Mouse (Mus musculus): Measurements from ENCODE around the gene Fam53b. TPM values are rescaled to one million over a fixed set of nuclear protein-coding genes. Genes with fewer than 3 reads are reported as not detected.

Fam53b gene
- total and polyA plus RNA-seq, 3 experiments = 15.6 to 30.9 (median 22.1) TPM

- Histone ChIP-seq H3K79me2 (replicated peaks; ENCODE audit: control insufficient read depth, extremely low read depth, insufficient read depth, poor library complexity, severe bottlenecking) (peaks cover 11% of the 10 kb centered on the region; the same call in 1 of the 2 replicates), H3K4me3 (replicated peaks in 1 of 3; ENCODE audit: low read depth in 2 of 3, low read length in 2 of 3, poor library complexity in 1 of 3) (no peak overlapping the region), H3K9ac (ENCODE audit: insufficient read depth, low read depth) (no peak overlapping the region), H3K27ac (ENCODE audit: insufficient read depth, low read depth) (no peak overlapping the region), H3K36me3 (replicated peaks in 1 of 2; ENCODE audit: control insufficient read depth in 1 of 2, insufficient read depth in 1 of 2, low read length in 1 of 2) (peaks cover 60 to 93% of the 10 kb centered on the region in 2 experiments), H3K27me3 (replicated peaks) (no peaks in the 10 kb centered on the region), H3K4me1 (ENCODE audit: control insufficient read depth in 1 of 2, insufficient read depth in 2 of 2) (peaks cover 4 to 51% of the 10 kb centered on the region in 2 experiments), H3K9me3 (replicated peaks; ENCODE audit: low read length) (no peaks in the 10 kb centered on the region), H3K4me2 (ENCODE audit: insufficient read depth, low read depth, poor library complexity, severe bottlenecking) (no peak overlapping the region)
- no peak for DNase-seq (ENCODE audit: extremely low read depth)
- in situ Hi-C loops (cut with MboI; ENCODE audit: low pct_ligation_motif_present, low pct_unique_long_range_greater_than_20kb, low sequenced_read_pairs) = no loop called here
- TF ChIP-seq CTCF (conservative IDR thresholded peaks at IDR 0.05 in 1 of 2, IDR thresholded peaks at IDR 0.05 in 1 of 2; ENCODE audit: low read depth in 2 of 2, low read length in 2 of 2) (no peak), MAFK (IDR thresholded peaks at IDR 0.05; ENCODE audit: insufficient replicate concordance, low read length) (no peak)
- dilution Hi-C loops (cut with MboI; ENCODE audit: extremely low pct_ligation_motif_present, extremely low pct_unique_long_range_greater_than_20kb, low sequenced_read_pairs) = no loop called here
Measured at GRCm38 (mm10) chr7:132777728-132778453, 35.8 kb downstream of the Fam53b start.

- peaks cover 62 to 97% of the 10 kb centered on the region in 2 experiments for H3K36me3 ChIP-seq (replicated peaks in 1 of 2; ENCODE audit: control insufficient read depth in 1 of 2, insufficient read depth in 1 of 2, low read length in 1 of 2)
- H3K9me3 ChIP-seq (replicated peaks; ENCODE audit: low read length) = no peaks in the 10 kb centered on the region
- no peak overlapping the region for H3K27ac ChIP-seq (ENCODE audit: insufficient read depth, low read depth)
- H3K9ac ChIP-seq (ENCODE audit: insufficient read depth, low read depth) = no peak overlapping the region
- no peak for TF ChIP-seq JUN (IDR thresholded peaks at IDR 0.05; ENCODE audit: insufficient read depth, low read depth, low read length)
- TF ChIP-seq POLR2AphosphoS2 (IDR thresholded peaks at IDR 0.05; ENCODE audit: low read depth, low read length) = no peak
- no peak for TF ChIP-seq SMC3 (IDR thresholded peaks at IDR 0.05; ENCODE audit: low read depth, low read length)
- no peak for TF ChIP-seq GABPA (IDR thresholded peaks at IDR 0.05; ENCODE audit: insufficient replicate concordance, low read depth, low read length)
- TF ChIP-seq ETS1 (conservative IDR thresholded peaks at IDR 0.05; ENCODE audit: low read depth, low read length) = no peak
- no peak for TF ChIP-seq MAFK (IDR thresholded peaks at IDR 0.05; ENCODE audit: insufficient replicate concordance, low read length)
- TF ChIP-seq HCFC1 (IDR thresholded peaks at IDR 0.05; ENCODE audit: low read depth, low read length) = no peak
- no peak for TF ChIP-seq EP300 (IDR thresholded peaks at IDR 0.05; ENCODE audit: low read length)
- no peak for TF ChIP-seq USF1 (IDR thresholded peaks at IDR 0.05; ENCODE audit: low read depth, low read length)
- no peak for TF ChIP-seq CHD2 (IDR thresholded peaks at IDR 0.05; ENCODE audit: low read length)
- no peak for TF ChIP-seq IRF4 (IDR thresholded peaks at IDR 0.05; ENCODE audit: low read depth, low read length)
- no peak for TF ChIP-seq ZKSCAN1 (IDR thresholded peaks at IDR 0.05; ENCODE audit: borderline replicate concordance, low read depth, low read length)
- TF ChIP-seq ZMIZ1 (IDR thresholded peaks at IDR 0.05; ENCODE audit: low read depth, low read length) = no peak
- TF ChIP-seq PAX5 (IDR thresholded peaks at IDR 0.05; ENCODE audit: low read length) = no peak
- in situ Hi-C loops (cut with MboI; ENCODE audit: low pct_ligation_motif_present, low pct_unique_long_range_greater_than_20kb, low sequenced_read_pairs) = no loop called here
- H3K4me2 ChIP-seq (ENCODE audit: insufficient read depth, low read depth, poor library complexity, severe bottlenecking) = no peak overlapping the region
- DNase-seq (ENCODE audit: extremely low read depth) = no peak
- H3K27me3 ChIP-seq (replicated peaks) = no peaks in the 10 kb centered on the region
- dilution Hi-C loops (cut with MboI; ENCODE audit: extremely low pct_ligation_motif_present, extremely low pct_unique_long_range_greater_than_20kb, low sequenced_read_pairs) = no loop called here
- peaks cover 8% of the 10 kb centered on the region; the same call in 1 of the 2 replicates for H3K79me2 ChIP-seq (replicated peaks; ENCODE audit: control insufficient read depth, extremely low read depth, insufficient read depth, poor library complexity, severe bottlenecking)
- no peak overlapping the region for H3K4me3 ChIP-seq (replicated peaks in 1 of 3; ENCODE audit: low read depth in 2 of 3, low read length in 2 of 3, poor library complexity in 1 of 3)
- H3K4me1 ChIP-seq (ENCODE audit: control insufficient read depth in 1 of 2, insufficient read depth in 2 of 2) = peaks cover 6 to 55% of the 10 kb centered on the region in 2 experiments
Measured at GRCm38 (mm10) chr7:132777117-132777516, 36.6 kb downstream of the Fam53b start.

All from CH12.LX (cell line).